Mouse (Mus musculus) layer of hippocampus, postnatal 25 days (tissue): ENCODE results near the gene Olfr1212. TPM values are rescaled to one million over a fixed set of nuclear protein-coding genes. Genes with fewer than 3 reads are reported as not detected.

Experiments used
- DNase-seq, 2 experiments: peaks; one replicate each; pipeline ENCODE4 v3.0.0; 2022; ENCODE audit warnings: mixed read lengths in 2 of 2, low spot score in 1 of 2; ENCODE audit errors: extremely low spot score in 1 of 2
- total RNA-seq, 2 experiments: library from RNA; stranded (reverse); gene quantifications; 2 replicates each; pipeline ENCODE4 v1.2.3; 2021

Olfr1212 gene
- not detected for total RNA-seq

DNA sequence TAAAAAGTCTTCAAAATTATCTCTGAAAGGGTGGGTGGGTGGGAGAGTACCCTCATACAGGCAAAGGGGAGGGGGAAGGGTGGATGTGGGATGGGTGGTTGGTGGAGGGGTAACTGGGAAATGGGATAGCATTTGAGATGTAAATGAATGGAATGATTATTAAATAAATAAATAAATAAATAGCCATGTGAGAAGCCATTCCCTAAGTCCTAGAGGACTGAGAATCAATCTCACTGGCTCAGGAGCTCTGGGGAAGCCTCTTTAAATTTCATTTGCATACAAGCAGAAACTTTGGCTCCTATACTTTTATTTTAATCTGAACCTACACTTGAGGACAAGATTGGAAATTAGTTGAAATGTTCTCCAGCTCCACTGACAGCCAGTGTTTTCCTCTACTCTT lies at the start of gene Olfr1212:
Gene Olfr1212, plus strand, starts transcription at position 301 of the 400 bp plus-strand sequence.
- DNase-seq = no peak

- DNase-seq = no peak
These were observed 38.7 kb upstream of the Olfr1212 start, which contains the start of gene Olfr1209 for GRCm38 (mm10) chr2:88915057-88915456. Olfr1209 (minus strand) TSS chr2:88915157.

DNA sequence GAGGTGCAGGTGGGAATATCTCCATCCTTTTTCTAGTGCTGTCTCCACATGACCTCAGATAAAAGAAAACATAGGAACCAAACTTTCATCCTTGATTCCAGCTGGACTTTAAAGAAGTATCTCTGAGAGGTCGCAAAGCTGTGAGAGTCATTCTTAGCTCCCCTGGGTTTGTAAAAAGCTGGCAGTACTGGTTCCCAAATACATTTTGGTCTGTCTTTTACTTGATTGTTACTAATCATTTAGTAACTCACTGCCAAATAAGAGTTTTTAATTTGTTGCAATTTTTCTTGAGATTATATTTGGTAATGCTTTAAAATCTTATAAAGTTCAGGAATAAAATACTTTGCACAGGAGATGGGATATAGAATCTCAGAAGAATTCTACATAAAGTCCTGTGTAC lies 15.8 kb upstream of the Olfr1212 start, which contains the start of gene Olfr1211:
Gene Olfr1211, minus strand, starts transcription at position 101 of the 400 bp plus-strand sequence.
- no peak for DNase-seq

GRCm38 (mm10) chr2:88980181-88980580 lies 26.4 kb downstream of the Olfr1212 start, which contains the start of gene Gm13762:
Gm13762 (minus strand) TSS chr2:88980281.
- no peak for DNase-seq

DNA sequence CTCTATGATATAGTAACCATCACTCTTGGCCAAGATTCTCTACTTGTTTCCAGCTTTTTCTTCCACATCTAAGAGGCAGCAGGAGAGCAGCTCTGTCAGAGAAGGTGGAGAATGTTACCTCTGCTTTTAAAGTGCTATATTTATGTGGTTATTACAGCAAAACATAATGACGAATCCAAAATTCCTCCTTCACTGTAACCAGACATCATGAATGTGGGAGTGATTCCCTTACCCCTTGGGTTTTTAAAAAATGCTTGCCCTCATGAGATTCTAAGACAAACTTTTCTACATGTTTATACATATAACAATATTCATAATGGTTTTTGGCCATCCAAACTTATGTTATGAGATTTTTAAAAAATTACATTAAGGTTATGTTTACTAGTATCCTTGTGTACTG lies 38.8 kb downstream of the Olfr1212 start, which contains the start of gene Olfr1214:
Gene Olfr1214, minus strand, starts transcription at position 101 of the 400 bp plus-strand sequence.
- no peak for DNase-seq

DNA sequence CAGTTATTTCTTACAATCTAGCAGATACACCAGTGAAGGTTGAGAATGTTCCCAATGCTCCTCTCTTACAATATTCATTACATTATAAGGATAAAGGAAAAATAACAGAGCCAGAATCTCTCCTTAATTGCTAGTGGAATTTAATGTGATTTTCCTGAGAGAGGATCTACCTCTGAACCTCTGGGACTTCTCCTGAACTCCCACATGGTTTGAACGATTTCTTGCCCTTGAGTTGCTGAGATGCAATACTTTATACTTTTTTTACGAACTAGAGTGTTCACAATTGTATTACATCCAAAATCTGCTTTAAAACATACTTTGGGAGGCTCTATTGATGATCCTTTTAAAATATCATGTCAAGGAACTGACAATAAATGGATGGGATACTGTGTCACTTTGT lies 53.1 kb downstream of the Olfr1212 start, which contains the start of gene Olfr1215:
Gene Olfr1215, minus strand, starts transcription at position 101 of the 400 bp plus-strand sequence.
- no peak for DNase-seq

Other genes with a start within 250 kb of the Olfr1212 start
- gene Olfr1196, start 249.4 kb upstream of the Olfr1212 start, total RNA-seq = not detected
- not detected for gene Olfr1197, start 221.6 kb upstream of the Olfr1212 start, total RNA-seq
- gene Olfr1198, start 202.6 kb upstream of the Olfr1212 start, total RNA-seq = not detected
- gene Olfr1199, start 193.5 kb upstream of the Olfr1212 start, total RNA-seq = not detected
- gene Olfr1200, start 183.5 kb upstream of the Olfr1212 start, total RNA-seq = not detected
- gene Olfr1201, start 160.9 kb upstream of the Olfr1212 start, total RNA-seq = not detected
- gene Olfr1202, start 139.5 kb upstream of the Olfr1212 start, total RNA-seq = not detected
- gene Olfr1205, start 124.2 kb upstream of the Olfr1212 start, total RNA-seq = not detected
- gene Olfr1204, start 104.7 kb upstream of the Olfr1212 start, total RNA-seq = not detected
- not detected for gene Olfr1206, start 90.7 kb upstream of the Olfr1212 start, total RNA-seq
- gene Olfr1208, start 51.7 kb upstream of the Olfr1212 start, total RNA-seq = not detected
- gene Olfr1209, start 38.8 kb upstream of the Olfr1212 start, total RNA-seq = not detected
- gene Olfr1211, start 15.9 kb upstream of the Olfr1212 start, total RNA-seq = not detected
- not detected for gene Gm13762, start 26.3 kb downstream of the Olfr1212 start, total RNA-seq
- gene Olfr1214, start 38.7 kb downstream of the Olfr1212 start, total RNA-seq = not detected
- not detected for gene Olfr1215, start 53.0 kb downstream of the Olfr1212 start, total RNA-seq
- not detected for gene Olfr1216, start 64.4 kb downstream of the Olfr1212 start, total RNA-seq
- not detected for gene Olfr1217, start 78.1 kb downstream of the Olfr1212 start, total RNA-seq
- not detected for gene Olfr1218, start 107.2 kb downstream of the Olfr1212 start, total RNA-seq
- gene Olfr1219, start 129.5 kb downstream of the Olfr1212 start, total RNA-seq = not detected
- not detected for gene Olfr1220, start 152.9 kb downstream of the Olfr1212 start, total RNA-seq
- gene Olfr1221, start 163.3 kb downstream of the Olfr1212 start, total RNA-seq = not detected
- not detected for gene Olfr1222, start 179.1 kb downstream of the Olfr1212 start, total RNA-seq
- gene Olfr1223, start 197.6 kb downstream of the Olfr1212 start, total RNA-seq = not detected
- not detected for gene Olfr1224-ps1, start 210.1 kb downstream of the Olfr1212 start, total RNA-seq
- not detected for gene Olfr1225, start 220.7 kb downstream of the Olfr1212 start, total RNA-seq
- not detected for gene Olfr1226, start 246.1 kb downstream of the Olfr1212 start, total RNA-seq